Mouse (Mus musculus) frontal cortex, postnatal 10 days (tissue): ENCODE measurements at regions not wholly inside any gene's neighbourhood (a gene's known extent, or its start where the extent isn't known, plus 50 kb on each side); places are given as distances from the start of the nearest gene placed in this dataset.

Source experiments
- DNase-seq, 2 experiments: peaks; one replicate each; pipeline ENCODE4 v3.0.0; 2022; ENCODE audit warnings: low spot score in 2 of 2, mixed read lengths in 1 of 2

- DNase-seq = peak in 1 of 2 experiments; percentile 7
Measured at GRCm38 (mm10) chr8:6388651-6389050, 1283.5 kb upstream of the Slc10a2 start.

DNA sequence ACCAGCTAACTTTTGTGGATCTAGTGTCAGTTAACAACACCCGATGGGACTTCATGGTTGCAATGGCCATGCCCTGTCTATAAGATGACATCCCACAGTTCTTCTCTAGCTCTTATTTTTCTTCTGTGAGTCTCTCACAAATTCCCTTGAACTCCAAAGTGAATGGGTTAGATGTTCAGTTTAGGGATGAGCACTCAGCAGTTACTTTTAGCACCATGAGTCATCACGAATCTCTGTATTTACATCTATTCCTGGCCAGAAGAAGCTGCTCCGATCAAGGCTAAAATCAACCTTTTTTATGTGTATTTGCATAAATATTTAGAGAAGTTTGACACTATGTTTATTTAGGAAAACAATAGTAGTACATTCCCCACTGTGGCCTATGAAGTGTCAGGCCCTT, 1269.6 kb upstream of the Slc10a2 start:
- no peak for DNase-seq

GRCm38 (mm10) chr8:6361403-6361942, 1256.3 kb upstream of the Slc10a2 start:
- no peak for DNase-seq

DNA sequence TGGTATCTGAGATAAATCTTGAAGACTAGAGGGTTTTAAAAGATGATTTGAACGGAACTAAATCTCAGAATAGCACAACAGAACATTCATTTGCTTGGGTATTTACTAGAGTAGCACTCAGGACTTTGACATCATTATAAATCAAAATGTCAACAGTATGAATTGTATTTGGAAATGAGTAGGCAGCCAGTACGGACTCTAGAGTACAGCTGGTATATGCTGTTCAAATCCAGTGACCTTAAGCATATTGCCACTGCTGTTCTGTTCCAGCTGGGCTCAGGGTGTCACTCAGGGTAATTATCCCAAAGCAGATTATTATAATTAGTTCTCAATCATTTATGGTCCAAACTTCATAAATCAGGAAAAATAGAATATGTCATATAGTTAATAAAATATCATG, 1252.7 kb upstream of the Slc10a2 start:
- DNase-seq = no peak

DNA sequence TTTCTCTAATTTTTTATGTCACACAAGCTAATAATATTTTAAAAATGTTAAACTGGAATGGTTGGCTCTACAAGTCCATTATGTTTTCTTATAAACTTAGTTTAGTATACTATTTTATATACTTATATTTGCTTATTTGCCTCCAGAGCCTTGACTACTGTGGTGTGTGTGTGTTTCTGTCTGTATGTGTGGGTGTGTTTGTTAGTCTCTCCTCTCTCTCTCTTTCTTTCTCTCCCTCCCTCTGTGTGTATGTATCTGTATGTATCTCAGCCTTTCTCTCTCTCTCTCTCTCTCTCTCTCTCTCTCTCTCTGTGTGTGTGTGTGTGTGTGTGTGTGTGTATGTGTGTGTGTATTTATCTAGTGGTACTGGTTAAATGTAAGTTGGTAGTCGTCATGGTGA, 1245.3 kb upstream of the Slc10a2 start:
- DNase-seq = no peak

DNA sequence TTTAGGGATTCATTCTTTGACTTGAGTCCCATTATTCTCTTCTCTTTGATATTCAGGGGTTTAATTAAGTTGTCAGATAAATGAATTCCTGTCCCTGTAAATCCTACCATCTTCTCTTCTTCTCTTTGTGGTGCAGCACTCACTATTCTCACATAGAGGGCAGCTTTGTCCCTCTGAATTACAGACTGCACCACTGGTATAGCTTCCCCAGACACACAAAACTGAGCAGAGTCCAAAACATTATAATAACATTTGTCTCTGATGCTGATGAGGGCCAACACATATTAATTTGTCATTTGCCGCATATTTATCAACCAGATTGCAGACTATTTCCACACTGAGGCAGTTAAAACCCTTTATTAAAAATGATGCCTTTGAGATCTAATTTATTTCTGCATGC, 1244.9 kb upstream of the Slc10a2 start:
- no peak for DNase-seq

GRCm38 (mm10) chr8:6345704-6346103, 1240.6 kb upstream of the Slc10a2 start:
- DNase-seq = no peak

DNA sequence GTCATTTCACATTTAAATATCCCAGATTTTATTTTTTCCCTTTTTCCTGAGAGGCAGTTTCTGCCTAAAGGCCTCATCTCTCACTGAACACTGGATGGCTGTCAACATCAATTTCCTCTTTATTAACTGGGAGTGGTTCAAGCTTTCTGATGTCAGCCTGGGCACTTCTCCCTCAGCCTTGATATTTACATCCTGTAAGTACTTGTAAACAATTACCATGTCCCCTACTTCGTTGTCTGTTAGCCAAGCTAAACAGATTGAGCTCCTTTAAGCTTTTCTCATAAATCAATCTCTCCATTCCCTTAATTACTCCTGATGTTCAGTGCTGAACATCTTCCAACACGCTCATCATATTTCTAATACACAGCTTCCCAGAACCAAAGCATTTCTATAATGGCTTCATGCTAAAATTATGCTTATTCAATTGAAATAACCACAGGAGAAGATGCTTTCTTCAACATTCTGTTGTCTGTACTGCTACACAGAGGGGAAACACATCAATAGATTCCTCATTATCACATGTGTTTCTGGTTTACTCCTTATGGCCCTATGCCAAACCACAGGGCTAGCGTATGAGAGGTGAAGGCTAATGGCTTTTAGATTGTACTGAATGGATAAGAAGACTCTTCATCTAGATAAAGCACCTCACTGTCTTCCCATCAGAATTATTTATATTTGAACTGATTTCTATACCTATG, 1235.2 kb upstream of the Slc10a2 start:
- no peak for DNase-seq

- DNase-seq = no peak
Measured at GRCm38 (mm10) chr8:6334254-6334993, 1229.3 kb upstream of the Slc10a2 start.

DNA sequence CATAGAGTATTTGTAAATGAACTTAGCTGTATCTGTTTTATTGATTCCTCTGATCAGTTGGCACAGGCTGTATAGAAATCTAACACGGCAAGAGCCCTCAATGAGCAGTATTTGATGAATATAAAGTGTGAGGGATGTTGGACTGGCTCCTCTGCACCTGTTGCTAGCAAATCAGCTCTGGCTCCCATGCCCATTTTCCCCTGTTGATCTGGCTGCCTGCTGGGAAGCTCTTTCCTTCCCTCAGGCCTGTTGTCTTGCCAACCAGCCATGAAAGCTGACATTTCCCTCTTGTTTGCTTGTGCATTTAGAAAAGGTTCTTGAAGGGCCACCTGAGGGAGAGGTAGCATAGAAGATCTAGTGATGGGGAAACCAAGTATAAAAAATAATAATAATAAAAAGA, 1216.2 kb upstream of the Slc10a2 start:
- DNase-seq = no peak

GRCm38 (mm10) chr8:6315162-6315845, 1210.2 kb upstream of the Slc10a2 start:
- DNase-seq = no peak

GRCm38 (mm10) chr8:6288889-6289288, 1183.7 kb upstream of the Slc10a2 start:
- DNase-seq = no peak

- no peak for DNase-seq
Measured at GRCm38 (mm10) chr8:6279903-6280302, 1174.8 kb upstream of the Slc10a2 start.
